Mouse (Mus musculus) v-Abl transformed pro-B cells (cell line): Measurements from ENCODE around the gene Mast4.

Experiments
- in situ Hi-C, 2 experiments: fragments of 400-800 bp; cut with MboI; formaldehyde crosslinking; loops; one replicate each; pipeline ENCODE4 v1.15.1; 2025; ENCODE audit not compliant: unreplicated experiment in 2 of 2

Gene Mast4

GRCm38 (mm10) chr13:102994098-102994497 lies 340.2 kb downstream of the Mast4 start:
- in situ Hi-C loops = no loop called here

GRCm38 (mm10) chr13:102992680-102993423 lies 341.4 kb downstream of the Mast4 start:
- in situ Hi-C loops = no loop called here

GRCm38 (mm10) chr13:102991928-102992327 lies 342.4 kb downstream of the Mast4 start:
- in situ Hi-C loops = no loop called here

GRCm38 (mm10) chr13:102991196-102991595 lies 343.1 kb downstream of the Mast4 start:
- in situ Hi-C loops = no loop called here

GRCm38 (mm10) chr13:102990085-102990484 lies 344.2 kb downstream of the Mast4 start:
- in situ Hi-C loops = no loop called here

- in situ Hi-C loops = no loop called here
These were observed 344.7 kb downstream of the Mast4 start for GRCm38 (mm10) chr13:102989616-102990015.

- in situ Hi-C loops = no loop called here
These were observed 345.3 kb downstream of the Mast4 start for GRCm38 (mm10) chr13:102988976-102989375.

- in situ Hi-C loops = no loop called here
These were observed 345.9 kb downstream of the Mast4 start for GRCm38 (mm10) chr13:102988251-102988895.

GRCm38 (mm10) chr13:102984550-102984949 lies 349.7 kb downstream of the Mast4 start:
- in situ Hi-C loops = no loop called here

- in situ Hi-C loops = no loop called here
These were observed 360.4 kb downstream of the Mast4 start for GRCm38 (mm10) chr13:102973853-102974252.

GRCm38 (mm10) chr13:102963471-102963870 lies 370.8 kb downstream of the Mast4 start:
- in situ Hi-C loops = no loop called here

GRCm38 (mm10) chr13:102958273-102959270 lies 375.7 kb downstream of the Mast4 start:
- in situ Hi-C loops = no loop called here

- in situ Hi-C loops = no loop called here
These were observed 376.6 kb downstream of the Mast4 start for GRCm38 (mm10) chr13:102957508-102958272.

- in situ Hi-C loops = no loop called here
These were observed 378.8 kb downstream of the Mast4 start for GRCm38 (mm10) chr13:102955506-102955905.

- in situ Hi-C loops = no loop called here
These were observed 384.5 kb downstream of the Mast4 start for GRCm38 (mm10) chr13:102949756-102950155.

- in situ Hi-C loops = no loop called here
These were observed 385.3 kb downstream of the Mast4 start for GRCm38 (mm10) chr13:102948966-102949365.

- in situ Hi-C loops = no loop called here
These were observed 386.8 kb downstream of the Mast4 start for GRCm38 (mm10) chr13:102947546-102947945.

GRCm38 (mm10) chr13:102946024-102946821 lies 388.1 kb downstream of the Mast4 start:
- in situ Hi-C loops = no loop called here

GRCm38 (mm10) chr13:102945450-102945849 lies 388.8 kb downstream of the Mast4 start:
- in situ Hi-C loops = no loop called here
